Mouse (Mus musculus) stomach, postnatal 0 days (tissue): ENCODE data around the gene Vac14.

Experiments
- CTCF ChIP-seq: IDR thresholded peaks from 2 replicates; pipeline ENCODE4 v1.5.1; 2016; ENCODE audit warnings: antibody characterized with exemption, low read depth, mild to moderate bottlenecking, moderate library complexity
- EP300 ChIP-seq: optimal IDR thresholded peaks from 2 replicates; pipeline ENCODE3; 2016; ENCODE audit warnings: antibody characterized with exemption

GRCm38 (mm10) chr8:110615730-110616129 is 2.7 kb upstream of the Vac14 start:
- no peak for TF ChIP-seq CTCF
- no peak for TF ChIP-seq EP300
